Mouse (Mus musculus): ENCODE measurements around the gene Smagp.

DNA sequence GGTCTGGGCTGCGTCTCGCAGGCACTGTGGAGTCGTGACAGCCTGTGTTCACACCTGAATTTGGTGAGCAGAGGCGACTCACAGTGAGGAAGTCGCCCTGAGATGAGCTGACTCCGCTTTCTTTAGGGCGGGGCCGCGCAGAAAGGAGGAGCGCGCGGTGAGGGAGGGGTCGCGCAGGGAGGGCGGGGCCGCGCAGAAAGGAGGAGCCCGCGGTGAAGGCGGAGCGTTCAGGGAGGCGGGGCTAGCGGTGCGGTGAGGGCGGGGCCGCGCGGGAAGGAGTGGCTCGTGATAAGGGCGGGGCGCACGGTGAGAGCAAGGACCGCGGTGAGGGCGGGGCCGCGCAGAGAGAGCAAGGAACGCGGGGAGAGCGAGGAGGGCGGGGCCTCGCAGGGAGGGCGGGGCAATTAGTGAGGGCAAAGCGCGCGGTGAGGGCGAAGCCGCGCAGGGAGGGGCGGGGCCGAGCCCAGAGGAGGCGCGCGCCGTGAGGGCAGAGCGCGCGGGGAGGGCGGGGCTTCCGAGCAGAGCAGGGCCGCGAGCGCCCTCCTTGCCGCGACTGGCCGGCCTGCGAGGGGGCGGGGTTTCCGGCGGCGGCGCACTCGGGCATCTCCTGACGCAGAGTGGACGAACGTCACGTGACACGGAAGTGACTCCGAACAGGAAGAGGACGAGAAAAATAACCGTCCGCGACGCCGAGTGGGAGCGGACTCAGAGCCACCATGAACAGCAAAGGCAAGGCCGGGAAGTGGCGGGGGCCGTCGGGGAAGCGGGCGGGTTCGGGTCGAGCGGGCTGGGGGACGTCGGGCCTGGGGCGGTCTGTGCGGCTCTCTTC lies 21.5 kb downstream of the Smagp start, which contains the start of gene Dazap2:
- TF ChIP-seq POLR2A (IDR thresholded peaks at IDR 0.05; ENCODE audit: borderline replicate concordance, insufficient read depth, low read length) = peak; percentile 92
- TF ChIP-seq CTCF (IDR thresholded peaks at IDR 0.05; ENCODE audit: borderline replicate concordance, insufficient read depth, low read depth, low read length) = no peak

Measured in cerebellum, adult 2 months (tissue).